Comparison of ENCODE assay signal across 25 mouse cellular contexts in the genomic region with DNA sequence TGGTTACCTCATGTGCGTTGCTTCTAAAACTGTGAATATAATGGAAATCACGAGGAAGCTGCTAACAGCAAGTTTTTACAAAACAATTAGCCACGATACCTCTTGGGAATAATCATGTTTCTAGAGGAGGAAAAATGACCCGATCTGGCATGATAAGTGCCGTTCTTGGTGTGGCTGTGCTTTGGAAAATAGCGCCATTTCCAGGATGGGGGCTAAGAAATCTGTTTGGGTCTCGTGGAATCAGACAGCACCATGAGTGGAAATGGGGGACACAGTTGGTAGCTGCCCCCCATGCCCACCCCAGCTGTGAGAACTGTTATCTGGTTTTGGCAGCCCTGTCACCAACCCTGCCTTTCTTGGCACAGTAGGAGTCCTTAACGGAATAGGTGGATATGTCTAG. TPM values are rescaled to one million over a fixed set of nuclear protein-coding genes. Genes with fewer than 3 reads are reported as not detected.
"Had no signal": no experiment of that assay in that cellular context is flagged by ENCODE, and none has a peak within 500 bp of the region (broad histone marks: within the 10 kb centered on the region; RNA-seq: fewer than 3 reads in every experiment).

No protein-coding gene starts in this region.

- DNase-seq: gastrocnemius, postnatal 25 days; heart, postnatal 14 days; heart, postnatal 4 days; kidney, adult 18-20 months; kidney, adult 8-10 months; kidney, postnatal 10 days; kidney, postnatal 25 days; kidney, postnatal 4 days; left cerebral cortex, postnatal 4 days; liver, embryonic 13.5 days had no signal

- H3K36me3 ChIP-seq: heart, embryonic 13.5 days; heart, embryonic 15.5 days; hindbrain, embryonic 10.5 days; hindbrain, embryonic 12.5 days; intestine, embryonic 15.5 days; limb, embryonic 13.5 days; limb, embryonic 15.5 days; liver, embryonic 13.5 days; liver, embryonic 15.5 days had no signal

- H3K4me3 ChIP-seq: heart, embryonic 13.5 days; heart, embryonic 15.5 days; hindbrain, embryonic 10.5 days; hindbrain, embryonic 12.5 days; intestine, embryonic 15.5 days; layer of hippocampus, adult 2 months; left cerebral cortex, adult 2 months; limb, embryonic 13.5 days; limb, embryonic 15.5 days; liver, embryonic 13.5 days; liver, embryonic 15.5 days had no signal

- H3K27me3 ChIP-seq: heart, embryonic 13.5 days; hindbrain, embryonic 12.5 days; intestine, embryonic 15.5 days; limb, embryonic 15.5 days; liver, embryonic 13.5 days; liver, embryonic 15.5 days had no signal

- H3K4me1 ChIP-seq: heart, embryonic 13.5 days; heart, embryonic 15.5 days; intestine, embryonic 15.5 days; limb, embryonic 13.5 days; limb, embryonic 15.5 days; liver, embryonic 13.5 days; liver, embryonic 15.5 days had no signal

- H3K9ac ChIP-seq: heart, embryonic 13.5 days; heart, embryonic 15.5 days; hindbrain, embryonic 12.5 days; hindbrain, embryonic 14.5 days; intestine, embryonic 15.5 days; limb, embryonic 13.5 days; limb, embryonic 15.5 days; liver, embryonic 13.5 days; liver, embryonic 15.5 days had no signal

- H3K27ac ChIP-seq: heart, embryonic 13.5 days; heart, embryonic 15.5 days; hindbrain, embryonic 10.5 days; hindbrain, embryonic 12.5 days; hindbrain, embryonic 14.5 days; intestine, embryonic 15.5 days; layer of hippocampus, adult 2 months; left cerebral cortex, adult 2 months; limb, embryonic 13.5 days; limb, embryonic 15.5 days; liver, embryonic 13.5 days; liver, embryonic 15.5 days had no signal

RNA-seq across cellular contexts. Expression of a gene that starts 34.0 kb away (rescaled TPM):
- total RNA-seq: granulocyte monocyte progenitor cell, adult 5-6 weeks had no signal
- polyA plus RNA-seq: heart, embryonic 11.5 days; heart, embryonic 13.5 days; heart, postnatal 0 days; limb, embryonic 11.5 days; liver, embryonic 13.5 days had no signal
